Mouse (Mus musculus): ENCODE results near the gene Trappc13.

DNA sequence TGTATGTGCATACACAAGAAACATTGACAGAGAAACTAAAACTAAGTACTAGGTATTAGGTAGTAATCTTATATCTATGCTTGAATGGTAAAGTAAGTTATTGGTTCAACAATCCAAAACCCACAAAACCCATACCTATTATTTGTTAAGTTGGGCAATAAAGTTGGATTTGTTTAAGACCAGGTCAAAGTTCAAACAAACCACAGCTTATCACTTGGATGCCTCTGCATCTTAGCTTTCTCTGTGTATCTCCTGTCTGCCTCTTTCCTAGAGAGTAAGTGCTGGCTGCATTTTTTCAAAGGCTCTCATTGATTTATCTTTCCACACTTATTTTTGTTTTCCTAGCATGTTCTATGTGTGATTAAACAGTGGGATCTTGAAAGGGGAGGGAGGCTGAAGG lies 5.8 kb downstream of the Trappc13 start:
- no peak for TF ChIP-seq CTCF (conservative IDR thresholded peaks at IDR 0.05; ENCODE audit: insufficient read depth, insufficient read length, low read depth, low read length)
- no peak for TF ChIP-seq POLR2A (IDR thresholded peaks at IDR 0.05; ENCODE audit: low read depth, low read length)

Measured in kidney, adult 2 months (tissue).